Mouse (Mus musculus): ENCODE measurements at regions not wholly inside any gene's neighbourhood (a gene's known extent, or its start where the extent isn't known, plus 50 kb on each side); places are given as distances from the start of the nearest gene placed in this dataset.

- dilution Hi-C loops (cut with MboI; ENCODE audit: extremely low pct_ligation_motif_present, extremely low pct_unique_long_range_greater_than_20kb, low sequenced_read_pairs), result no loop called here
Measured at GRCm38 (mm10) chr4:7092957-7093356, 1145.9 kb downstream of the Car8 start.

GRCm38 (mm10) chr4:7091201-7091814 is 1147.5 kb downstream of the Car8 start:
- no peak for TF ChIP-seq GABPA (IDR thresholded peaks at IDR 0.05; ENCODE audit: insufficient replicate concordance, low read depth, low read length)
- TF ChIP-seq MYC (IDR thresholded peaks at IDR 0.05; ENCODE audit: low read depth, low read length), result no peak
- no peak for TF ChIP-seq NRF1 (IDR thresholded peaks at IDR 0.05; ENCODE audit: low read depth, low read length)
- TF ChIP-seq ZKSCAN1 (IDR thresholded peaks at IDR 0.05; ENCODE audit: borderline replicate concordance, low read depth, low read length), result no peak
- TF ChIP-seq MAFK (IDR thresholded peaks at IDR 0.05; ENCODE audit: insufficient replicate concordance, low read length), result no peak
- no peak for TF ChIP-seq BHLHE40 (IDR thresholded peaks at IDR 0.05; ENCODE audit: low read depth, low read length)
- TF ChIP-seq UBTF (IDR thresholded peaks at IDR 0.05; ENCODE audit: low read depth, low read length), result no peak
- TF ChIP-seq USF2 (conservative IDR thresholded peaks at IDR 0.05; ENCODE audit: low read depth, low read length), result no peak
- TF ChIP-seq ZMIZ1 (IDR thresholded peaks at IDR 0.05; ENCODE audit: low read depth, low read length), result no peak
- TF ChIP-seq NELFE (IDR thresholded peaks at IDR 0.05; ENCODE audit: low read depth, low read length), result no peak
- no peak for TF ChIP-seq TCF12 (IDR thresholded peaks at IDR 0.05; ENCODE audit: low read depth, low read length)
- no peak for TF ChIP-seq MAX (IDR thresholded peaks at IDR 0.05; ENCODE audit: low read length)
- TF ChIP-seq MEF2A (IDR thresholded peaks at IDR 0.05; ENCODE audit: borderline replicate concordance, low read depth, low read length), result no peak
- no peak for TF ChIP-seq ZNF384 (IDR thresholded peaks at IDR 0.05; ENCODE audit: low read depth, low read length)
- no peak for TF ChIP-seq POLR2AphosphoS2 (IDR thresholded peaks at IDR 0.05; ENCODE audit: low read depth, low read length)
- no peak for TF ChIP-seq EP300 (IDR thresholded peaks at IDR 0.05; ENCODE audit: low read length)

More at GRCm38 (mm10) chr4:7092957-7093356, 1145.9 kb downstream of the Car8 start:
- no peak overlapping the region for H3K4me2 ChIP-seq (ENCODE audit: insufficient read depth, low read depth, poor library complexity, severe bottlenecking)
- no peak for DNase-seq (ENCODE audit: extremely low read depth)
- no peak for TF ChIP-seq SIN3A (IDR thresholded peaks at IDR 0.05; ENCODE audit: low read length)
- TF ChIP-seq MEF2A (IDR thresholded peaks at IDR 0.05; ENCODE audit: borderline replicate concordance, low read depth, low read length), result no peak
- TF ChIP-seq SMC3 (IDR thresholded peaks at IDR 0.05; ENCODE audit: low read depth, low read length), result no peak
- no peak for TF ChIP-seq USF1 (IDR thresholded peaks at IDR 0.05; ENCODE audit: low read depth, low read length)
- no peak for TF ChIP-seq TBP (conservative IDR thresholded peaks at IDR 0.05; ENCODE audit: low read depth, low read length)
- TF ChIP-seq MXI1 (IDR thresholded peaks at IDR 0.05; ENCODE audit: low read depth, low read length), result no peak
- TF ChIP-seq PAX5 (IDR thresholded peaks at IDR 0.05; ENCODE audit: low read length), result no peak
- no peak for TF ChIP-seq MAX (IDR thresholded peaks at IDR 0.05; ENCODE audit: low read length)
- TF ChIP-seq ELF1 (IDR thresholded peaks at IDR 0.05; ENCODE audit: low read depth, low read length), result no peak
- H3K27me3 ChIP-seq (replicated peaks), result no peaks in the 10 kb centered on the region
- H3K4me1 ChIP-seq (ENCODE audit: control insufficient read depth in 1 of 2, insufficient read depth in 2 of 2), result no peaks in the 10 kb centered on the region
- in situ Hi-C loops (cut with MboI; ENCODE audit: low pct_ligation_motif_present, low pct_unique_long_range_greater_than_20kb, low sequenced_read_pairs), result no loop called here
- no peak overlapping the region for H3K9ac ChIP-seq (ENCODE audit: insufficient read depth, low read depth)
- no peaks in the 10 kb centered on the region for H3K9me3 ChIP-seq (replicated peaks; ENCODE audit: low read length)
- no peak overlapping the region for H3K27ac ChIP-seq (ENCODE audit: insufficient read depth, low read depth)
- no peaks in the 10 kb centered on the region for H3K79me2 ChIP-seq (replicated peaks; ENCODE audit: control insufficient read depth, extremely low read depth, insufficient read depth, poor library complexity, severe bottlenecking)
- H3K4me3 ChIP-seq (replicated peaks in 1 of 3; ENCODE audit: low read depth in 2 of 3, low read length in 2 of 3, poor library complexity in 1 of 3), result no peak overlapping the region
- H3K36me3 ChIP-seq (replicated peaks in 1 of 2; ENCODE audit: control insufficient read depth in 1 of 2, insufficient read depth in 1 of 2, low read length in 1 of 2), result no peaks in the 10 kb centered on the region

More at GRCm38 (mm10) chr4:7091201-7091814, 1147.5 kb downstream of the Car8 start:
- no peak for DNase-seq (ENCODE audit: extremely low read depth)
- H3K27me3 ChIP-seq (replicated peaks), result no peaks in the 10 kb centered on the region
- no peaks in the 10 kb centered on the region for H3K36me3 ChIP-seq (replicated peaks in 1 of 2; ENCODE audit: control insufficient read depth in 1 of 2, insufficient read depth in 1 of 2, low read length in 1 of 2)
- no peak overlapping the region for H3K27ac ChIP-seq (ENCODE audit: insufficient read depth, low read depth)
- H3K9me3 ChIP-seq (replicated peaks; ENCODE audit: low read length), result no peaks in the 10 kb centered on the region
- in situ Hi-C loops (cut with MboI; ENCODE audit: low pct_ligation_motif_present, low pct_unique_long_range_greater_than_20kb, low sequenced_read_pairs), result no loop called here
- dilution Hi-C loops (cut with MboI; ENCODE audit: extremely low pct_ligation_motif_present, extremely low pct_unique_long_range_greater_than_20kb, low sequenced_read_pairs), result no loop called here
- no peak overlapping the region for H3K9ac ChIP-seq (ENCODE audit: insufficient read depth, low read depth)
- no peak overlapping the region for H3K4me2 ChIP-seq (ENCODE audit: insufficient read depth, low read depth, poor library complexity, severe bottlenecking)
- H3K79me2 ChIP-seq (replicated peaks; ENCODE audit: control insufficient read depth, extremely low read depth, insufficient read depth, poor library complexity, severe bottlenecking), result no peaks in the 10 kb centered on the region
- H3K4me3 ChIP-seq (replicated peaks in 1 of 3; ENCODE audit: low read depth in 2 of 3, low read length in 2 of 3, poor library complexity in 1 of 3), result no peak overlapping the region
- no peaks in the 10 kb centered on the region for H3K4me1 ChIP-seq (ENCODE audit: control insufficient read depth in 1 of 2, insufficient read depth in 2 of 2)

Data from CH12.LX (cell line).